Mouse (Mus musculus): Measurements from ENCODE around the gene Foxf2.

DNA sequence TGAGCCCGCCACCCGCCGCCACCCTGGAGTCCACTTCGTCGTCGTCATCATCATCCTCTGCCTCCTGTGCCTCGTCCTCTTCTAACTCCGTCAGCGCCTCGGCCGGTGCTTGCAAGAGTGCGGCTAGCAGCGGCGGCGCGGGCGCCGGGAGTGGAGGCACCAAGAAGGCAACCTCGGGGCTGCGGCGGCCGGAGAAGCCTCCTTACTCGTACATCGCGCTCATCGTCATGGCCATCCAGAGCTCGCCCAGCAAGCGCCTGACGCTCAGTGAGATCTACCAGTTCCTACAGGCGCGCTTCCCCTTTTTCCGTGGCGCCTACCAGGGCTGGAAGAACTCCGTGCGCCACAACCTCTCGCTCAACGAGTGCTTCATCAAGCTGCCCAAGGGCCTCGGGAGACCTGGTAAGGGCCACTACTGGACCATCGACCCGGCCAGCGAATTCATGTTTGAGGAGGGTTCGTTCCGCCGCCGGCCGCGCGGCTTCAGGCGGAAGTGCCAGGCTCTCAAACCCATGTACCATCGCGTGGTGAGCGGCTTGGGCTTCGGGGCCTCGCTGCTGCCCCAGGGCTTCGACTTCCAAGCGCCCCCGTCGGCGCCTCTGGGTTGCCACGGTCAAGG, 676 bp downstream of the Foxf2 start:
- no peak for TF ChIP-seq CTCF (IDR thresholded peaks at IDR 0.05; ENCODE audit: control insufficient read depth, insufficient read depth, low read length)
- no peak for TF ChIP-seq POLR2A (IDR thresholded peaks at IDR 0.05; ENCODE audit: borderline replicate concordance, control insufficient read depth, low read depth, low read length)

Data from bone marrow, adult 2 months (tissue).